Mouse (Mus musculus) liver, embryonic 13.5 days (tissue): ENCODE results near the gene Krtap6-2. TPM values are rescaled to one million over a fixed set of nuclear protein-coding genes. Genes with fewer than 3 reads are reported as not detected.

Experiments used
- ATAC-seq: fragments of 200-750 bp; cut with Nextera tagmentation; 2 replicates; pipeline ENCODE4 v1.8.0; 2017; ENCODE audit warnings: low read depth, mild to moderate bottlenecking, moderate number of reproducible peaks, moderate library complexity
- DNase-seq: peaks from one replicate; pipeline ENCODE4 v3.0.0; 2022
- H3K27ac ChIP-seq: fragments of 300-500 bp; sonication (generic); 2 replicates; pipeline ENCODE4 v1.5.1; 2015; ENCODE audit warnings: moderate library complexity, mild to moderate bottlenecking, inconsistent platforms
- H3K27me3 ChIP-seq: fragments of 300-500 bp; sonication (generic); 2 replicates; pipeline ENCODE4 v1.6.1; 2015; ENCODE audit warnings: mild to moderate bottlenecking, inconsistent platforms
- H3K36me3 ChIP-seq: fragments of 300-500 bp; sonication (generic); 2 replicates; pipeline ENCODE4 v1.6.1; 2015; ENCODE audit warnings: mild to moderate bottlenecking, inconsistent platforms
- H3K4me1 ChIP-seq: fragments of 300-500 bp; sonication (generic); replicated peaks from 2 replicates; pipeline ENCODE4 v1.6.1; 2015; ENCODE audit warnings: inconsistent platforms
- H3K4me2 ChIP-seq: fragments of 300-500 bp; sonication (generic); 2 replicates; pipeline ENCODE4 v1.6.1; 2015; ENCODE audit warnings: inconsistent platforms, mild to moderate bottlenecking, moderate library complexity
- H3K4me3 ChIP-seq: fragments of 300-500 bp; sonication (generic); replicated peaks from 2 replicates; pipeline ENCODE4 v1.5.1; 2015; ENCODE audit warnings: mild to moderate bottlenecking, inconsistent platforms
- H3K9ac ChIP-seq: fragments of 300-500 bp; sonication (generic); 2 replicates; pipeline ENCODE4 v1.6.1; 2015; ENCODE audit warnings: mild to moderate bottlenecking, inconsistent platforms
- H3K9me3 ChIP-seq: fragments of 300-500 bp; sonication (generic); replicated peaks from 2 replicates; pipeline ENCODE4 v1.6.1; 2016; ENCODE audit warnings: inconsistent platforms
- WGBS: fragments of 180-500 bp; shearing (Covaris S2); methylation state at CpG from one replicate; pipeline ENCODE4 v1.1.7; 2015; ENCODE audit not compliant: insufficient replicate concordance; 5-methylcytosine and 5-hydroxymethylcytosine counted together
- polyA plus RNA-seq: library from polyadenylated mRNA; unstranded; fragments of >200 nt; fragmentation: Nextera tagmentation; extraction: Ambion mirVana; gene quantifications from 2 replicates; pipeline ENCODE4 v1.2.1, GENCODE M21; 2015

The Krtap6-2 gene
- not detected in 2 replicates for polyA plus RNA-seq

GRCm38 (mm10) chr16:89420011-89420410 lies at the start of gene Krtap6-2:
Gene Krtap6-2 (minus strand): TSS chr16:89420111.
- no peaks in the 10 kb centered on the region for H3K27me3 ChIP-seq
- ATAC-seq (no peak), DNase-seq (no peak)
- no peak within 1 kb of the TSS for H3K27ac ChIP-seq
- H3K9ac ChIP-seq: no peak within 1 kb of the TSS
- no peak within 1 kb of the TSS for H3K4me2 ChIP-seq
- H3K36me3 ChIP-seq: no peaks in the 10 kb centered on the region
- H3K9me3 ChIP-seq: 0 out of 2 replicates have a peak, but pooled peaks cover 4% of the 10 kb centered on the region
- no peaks in the 10 kb centered on the region for H3K4me1 ChIP-seq
- WGBS: 68% methylated on average over 3 of the region's 3 CpGs
- no peak within 1 kb of the TSS for H3K4me3 ChIP-seq

GRCm38 (mm10) chr16:89461189-89461588 lies 41.3 kb upstream of the Krtap6-2 start:
- Histone ChIP-seq H3K9me3 (0 out of 2 replicates have a peak, but pooled peaks cover 11% of the 10 kb centered on the region), H3K36me3 (no peaks in the 10 kb centered on the region), H3K9ac (no peak overlapping the region), H3K4me1 (no peaks in the 10 kb centered on the region), H3K4me2 (no peak overlapping the region), H3K27me3 (no peaks in the 10 kb centered on the region), H3K4me3 (no peak overlapping the region), H3K27ac (no peak overlapping the region)
- ATAC-seq (no peak), DNase-seq (no peak)
- 61% methylated on average over 5 of the region's 5 CpGs for whole genome bisulfite sequencing

DNA sequence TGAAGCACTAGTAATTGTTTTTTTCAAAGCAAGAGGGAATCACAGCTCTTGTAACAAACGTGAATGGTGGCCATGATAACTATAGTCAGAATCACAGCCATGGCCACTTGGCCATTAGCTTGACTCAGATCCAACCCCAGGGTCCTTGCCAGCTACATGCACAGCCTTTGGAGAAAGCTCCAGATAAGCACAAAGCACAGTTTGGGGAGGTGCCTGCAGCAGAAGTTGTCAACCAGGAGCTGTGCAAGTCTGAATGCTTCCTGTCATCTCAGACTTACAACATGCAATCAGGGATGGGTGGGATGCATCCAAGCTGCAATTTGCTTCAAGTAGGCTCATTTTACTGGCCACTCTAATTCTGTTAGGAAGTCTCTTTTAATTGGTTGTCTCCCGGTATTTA lies 9.7 kb upstream of the Krtap6-2 start:
- DNase-seq: no peak
- Histone ChIP-seq H3K9me3 (peaks cover 3% of the 10 kb centered on the region; the same call in 1 of the 2 replicates), H3K27ac (no peak overlapping the region), H3K4me3 (no peak overlapping the region), H3K4me1 (no peaks in the 10 kb centered on the region), H3K9ac (no peak overlapping the region), H3K36me3 (no peaks in the 10 kb centered on the region), H3K4me2 (no peak overlapping the region), H3K27me3 (no peaks in the 10 kb centered on the region)
- 62% methylated on average over 2 of the region's 2 CpGs for WGBS
- no peak for ATAC-seq

DNA sequence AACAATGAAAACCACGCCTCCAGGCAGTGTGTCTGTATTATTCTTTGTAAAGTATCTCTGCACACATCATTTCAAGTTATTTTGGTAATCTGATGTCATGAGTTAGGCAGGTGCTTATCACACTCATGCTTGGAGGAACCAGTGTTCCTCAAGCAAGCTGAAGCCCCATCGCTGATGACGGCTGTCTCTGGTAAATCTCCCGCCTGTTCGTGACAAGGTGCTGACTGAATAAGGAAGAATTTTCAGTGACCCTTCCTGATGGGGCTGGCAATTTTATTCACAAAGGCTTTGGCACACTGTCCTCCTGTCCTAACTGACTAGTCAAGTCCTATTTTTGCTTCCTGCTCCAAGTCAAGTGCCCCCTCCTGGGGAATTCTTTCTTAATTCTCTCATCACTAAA lies 5.4 kb upstream of the Krtap6-2 start:
- Histone ChIP-seq H3K27me3 (no peaks in the 10 kb centered on the region), H3K9me3 (peaks cover 3% of the 10 kb centered on the region; the same call in 1 of the 2 replicates), H3K4me3 (no peak overlapping the region), H3K4me1 (no peaks in the 10 kb centered on the region), H3K27ac (no peak overlapping the region), H3K4me2 (no peak overlapping the region), H3K9ac (no peak overlapping the region), H3K36me3 (no peaks in the 10 kb centered on the region)
- ATAC-seq: no peak
- no peak for DNase-seq
- 76% methylated on average over 5 of the region's 5 CpGs for WGBS

DNA sequence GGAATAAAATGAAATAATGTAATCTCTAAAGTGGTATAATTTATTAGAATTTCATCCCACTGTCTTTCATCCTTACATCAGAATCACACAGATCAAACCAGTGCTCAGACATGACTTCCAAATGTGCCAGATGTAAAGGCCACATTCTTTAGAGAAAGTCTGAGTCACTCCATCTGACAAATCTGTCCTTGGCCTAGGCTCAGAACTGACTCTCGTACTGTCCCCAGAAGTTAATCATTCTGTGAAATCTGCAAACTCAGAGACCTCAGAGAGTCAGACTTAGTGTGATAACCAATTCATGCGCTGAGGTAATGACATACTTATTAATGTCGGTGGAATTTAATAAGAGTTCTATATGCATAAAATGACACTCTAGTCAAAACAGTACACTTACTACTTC lies 3.6 kb downstream of the Krtap6-2 start:
- Histone ChIP-seq H3K4me3 (no peak overlapping the region), H3K27ac (no peak overlapping the region), H3K4me2 (no peak overlapping the region), H3K27me3 (no peaks in the 10 kb centered on the region), H3K9ac (no peak overlapping the region), H3K9me3 (0 out of 2 replicates have a peak, but pooled peaks cover 4% of the 10 kb centered on the region), H3K4me1 (no peaks in the 10 kb centered on the region), H3K36me3 (no peaks in the 10 kb centered on the region)
- ATAC-seq: no peak
- WGBS: 60% methylated on average over 3 of the region's 3 CpGs
- DNase-seq: no peak

DNA sequence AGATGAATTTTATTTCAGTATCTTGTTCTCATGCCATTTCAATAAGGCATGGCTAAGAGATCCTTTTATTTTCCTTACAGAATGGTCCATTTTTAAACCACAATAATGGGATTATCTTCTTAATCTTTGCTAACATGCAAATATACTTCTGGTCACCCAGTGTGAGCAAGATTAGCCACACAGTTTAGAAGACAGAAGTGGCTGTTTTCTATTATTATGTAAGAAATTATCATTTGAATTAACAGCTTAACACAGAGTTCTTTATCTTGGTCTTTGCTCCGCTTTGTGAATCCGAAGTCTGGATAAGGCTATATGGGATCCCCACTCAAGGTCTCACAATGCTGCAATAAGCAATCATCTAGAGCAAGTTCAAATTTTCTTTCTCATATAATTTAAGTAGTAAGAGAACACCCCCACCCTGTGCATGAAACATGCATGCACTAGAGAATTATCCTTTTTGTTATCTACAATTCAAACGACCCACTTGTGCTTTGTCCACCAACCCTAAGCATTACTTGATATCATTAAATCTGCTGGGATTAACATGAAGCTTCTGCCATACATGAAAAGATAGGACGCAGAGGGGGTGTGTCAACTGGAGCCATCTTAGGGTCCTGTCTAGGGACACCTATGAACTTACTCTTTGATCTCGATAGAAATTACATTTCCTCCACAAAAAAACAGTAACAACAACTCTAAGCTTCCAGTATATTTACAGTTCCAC lies 9.4 kb downstream of the Krtap6-2 start:
- no peak overlapping the region for H3K9ac ChIP-seq
- no peak overlapping the region for H3K27ac ChIP-seq
- H3K4me2 ChIP-seq: no peak overlapping the region
- H3K4me3 ChIP-seq: no peak overlapping the region
- ATAC-seq (no peak), DNase-seq (no peak)
- WGBS: 55% methylated on average over 5 of the region's 5 CpGs
- no peaks in the 10 kb centered on the region for H3K9me3 ChIP-seq
- H3K4me1 ChIP-seq: no peaks in the 10 kb centered on the region
- H3K36me3 ChIP-seq: no peaks in the 10 kb centered on the region
- H3K27me3 ChIP-seq: no peaks in the 10 kb centered on the region

- no peaks in the 10 kb centered on the region for H3K27me3 ChIP-seq
- ATAC-seq: no peak
- H3K9me3 ChIP-seq: no peaks in the 10 kb centered on the region; the same call in 1 of the 2 replicates
- no peaks in the 10 kb centered on the region for H3K36me3 ChIP-seq
- no peak for DNase-seq
- H3K4me2 ChIP-seq: no peak within 1 kb of the TSS
- H3K27ac ChIP-seq: no peak within 1 kb of the TSS
- H3K4me3 ChIP-seq: no peak within 1 kb of the TSS
- no peak within 1 kb of the TSS for H3K9ac ChIP-seq
- 32% methylated on average over 2 of the region's 2 CpGs for WGBS
- H3K4me1 ChIP-seq: no peaks in the 10 kb centered on the region
Measured at GRCm38 (mm10) chr16:89403768-89404167, 16.1 kb downstream of the Krtap6-2 start, which contains the start of gene Krtap21-1. Gene Krtap21-1 (minus strand): TSS chr16:89403868.

DNA sequence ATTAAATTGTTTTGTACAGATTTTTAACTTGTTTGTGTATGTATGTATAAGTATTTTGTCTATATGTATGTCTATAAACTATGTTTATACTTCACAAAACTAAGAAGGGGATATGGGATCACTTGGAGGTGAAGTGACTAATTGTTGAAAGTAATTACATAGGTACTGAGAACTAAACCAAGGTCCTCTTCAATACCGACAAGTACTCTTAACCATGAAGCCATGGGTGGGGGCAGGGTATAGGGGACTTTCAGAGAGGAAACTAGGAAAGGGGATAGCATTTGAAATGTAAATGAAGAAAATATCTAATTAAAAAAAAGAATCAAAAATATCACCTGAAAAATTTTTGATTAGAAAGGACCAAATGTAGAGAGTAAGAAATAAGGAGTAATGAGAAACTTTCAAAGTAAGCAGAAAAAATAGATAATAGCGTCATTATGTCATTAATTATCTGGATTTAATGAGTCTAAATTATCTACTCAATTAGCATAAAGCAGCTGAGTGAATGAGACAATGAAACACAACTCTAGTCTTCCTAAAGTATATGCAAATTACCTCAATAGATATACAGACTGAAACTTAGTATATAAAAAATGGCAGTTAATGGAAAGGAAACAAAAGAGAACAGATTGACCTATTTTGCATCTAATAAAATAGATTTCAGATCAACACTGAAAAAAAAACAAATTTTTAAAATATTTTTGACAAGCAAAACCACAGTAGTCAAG lies 47.0 kb downstream of the Krtap6-2 start:
- WGBS: 51% methylated on average over 2 of the region's 2 CpGs
- Histone ChIP-seq H3K9ac (no peak overlapping the region), H3K4me1 (no peaks in the 10 kb centered on the region), H3K27me3 (no peaks in the 10 kb centered on the region), H3K36me3 (no peaks in the 10 kb centered on the region), H3K9me3 (no peaks in the 10 kb centered on the region), H3K4me3 (no peak overlapping the region), H3K27ac (no peak overlapping the region), H3K4me2 (no peak overlapping the region)
- no peak for DNase-seq
- no peak for ATAC-seq

Other genes starting within 250 kb of the Krtap6-2 start
- not detected in 2 replicates for gene 1110057P08Rik, start 245.4 kb downstream of the Krtap6-2 start, polyA plus RNA-seq
- gene Krtap20-2, start 214.2 kb downstream of the Krtap6-2 start, polyA plus RNA-seq: not detected in 2 replicates
- gene Krtap21-1, start 16.2 kb downstream of the Krtap6-2 start, polyA plus RNA-seq: not detected in 2 replicates
- not detected in 2 replicates for gene Krtap8-1, start 67.8 kb upstream of the Krtap6-2 start, polyA plus RNA-seq
- not detected in 2 replicates for gene Krtap7-1, start 88.2 kb upstream of the Krtap6-2 start, polyA plus RNA-seq
- gene Krtap11-1, start 151.1 kb upstream of the Krtap6-2 start, polyA plus RNA-seq: not detected in 2 replicates